Mouse (Mus musculus) midbrain, embryonic 10.5 days (tissue): ENCODE data around the gene Cdc34. TPM values are rescaled to one million over a fixed set of nuclear protein-coding genes. Genes with fewer than 3 reads are reported as not detected.

Experiments used
- DNase-seq: peaks from one replicate; pipeline ENCODE4 v3.0.0-alpha.2; 2017; ENCODE audit warnings: low spot score
- H3K27ac ChIP-seq: fragments of 300-500 bp; sonication (generic); replicated peaks from 2 replicates; pipeline ENCODE4 v1.5.1; 2016; ENCODE audit warnings: mild to moderate bottlenecking
- H3K27me3 ChIP-seq: fragments of 300-500 bp; sonication (generic); 2 replicates; pipeline ENCODE4 v1.6.1; 2016; ENCODE audit warnings: low read depth, mild to moderate bottlenecking; ENCODE audit not compliant: poor library complexity, severe bottlenecking
- H3K36me3 ChIP-seq: fragments of 300-500 bp; sonication (generic); 2 replicates; pipeline ENCODE4 v1.6.1; 2016; ENCODE audit warnings: mild to moderate bottlenecking, moderate library complexity
- H3K4me1 ChIP-seq: fragments of 300-500 bp; sonication (generic); 2 replicates; pipeline ENCODE4 v1.6.1; 2016
- H3K4me3 ChIP-seq: fragments of 300-500 bp; sonication (generic); 2 replicates; pipeline ENCODE4 v1.5.1; 2016; ENCODE audit warnings: mild to moderate bottlenecking, moderate library complexity
- H3K9me3 ChIP-seq: fragments of 300-500 bp; sonication (generic); replicated peaks from 2 replicates; pipeline ENCODE4 v1.6.1; 2016; ENCODE audit warnings: mild to moderate bottlenecking
- WGBS: fragments of 180-500 bp; shearing (Covaris S2); methylation state at CpG from one replicate; pipeline ENCODE4 v1.1.7; 2016; 5-methylcytosine and 5-hydroxymethylcytosine counted together
- polyA plus RNA-seq: library from polyadenylated mRNA; unstranded; fragments of >200 nt; fragmentation: Nextera tagmentation; extraction: Ambion mirVana; gene quantifications from 2 replicates; pipeline ENCODE4 v1.2.1, GENCODE M21; 2016

Cdc34 gene
- polyA plus RNA-seq = 223 and 270 TPM in 2 replicates

DNA sequence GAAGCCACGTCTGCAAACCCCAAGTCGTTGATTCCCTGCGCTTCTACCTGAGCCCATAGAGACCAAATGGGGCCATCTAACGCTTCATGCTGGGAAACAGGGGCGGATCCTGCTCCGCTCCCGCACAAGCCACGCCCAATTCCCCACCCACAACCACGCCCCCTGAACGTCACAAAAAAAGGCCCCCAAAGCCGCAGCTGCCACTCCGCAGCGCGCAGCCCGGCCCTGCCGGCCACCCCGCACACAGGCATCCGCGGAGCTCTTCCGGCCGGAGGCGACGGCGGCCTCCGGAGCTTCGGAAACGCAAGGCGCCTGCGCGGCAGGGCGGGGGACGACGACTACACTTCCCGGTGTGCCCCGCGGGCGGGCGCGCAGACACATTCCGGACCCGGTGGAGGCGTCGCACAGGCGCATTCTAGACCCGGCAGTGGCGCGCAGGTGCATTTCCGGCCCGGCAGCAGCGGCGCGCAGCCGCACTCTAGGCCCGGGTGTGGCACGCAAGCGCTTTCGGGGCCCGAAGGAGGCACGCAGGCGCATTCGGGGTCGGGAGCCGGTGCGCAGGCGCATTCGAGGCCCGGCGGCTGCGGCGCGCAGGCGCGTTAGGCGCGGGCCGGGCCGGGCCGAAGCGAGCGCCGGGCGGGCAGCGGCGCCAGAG is at the start of gene Cdc34:
Gene Cdc34, plus strand, starts transcription at position 605 of the 655 bp plus-strand sequence.
- peak; percentile 100 for DNase-seq
- H3K27me3 ChIP-seq = no peaks in the 10 kb centered on the region
- H3K4me3 ChIP-seq = peak within 1 kb of the TSS; percentile 79
- WGBS = under 1% methylated on average over 84 of the region's 84 CpGs
- H3K27ac ChIP-seq = peak within 1 kb of the TSS; percentile 87
- H3K36me3 ChIP-seq = peaks cover 31% of the 10 kb centered on the region
- H3K4me1 ChIP-seq = peaks cover 31% of the 10 kb centered on the region
- H3K9me3 ChIP-seq = no peaks in the 10 kb centered on the region

DNA sequence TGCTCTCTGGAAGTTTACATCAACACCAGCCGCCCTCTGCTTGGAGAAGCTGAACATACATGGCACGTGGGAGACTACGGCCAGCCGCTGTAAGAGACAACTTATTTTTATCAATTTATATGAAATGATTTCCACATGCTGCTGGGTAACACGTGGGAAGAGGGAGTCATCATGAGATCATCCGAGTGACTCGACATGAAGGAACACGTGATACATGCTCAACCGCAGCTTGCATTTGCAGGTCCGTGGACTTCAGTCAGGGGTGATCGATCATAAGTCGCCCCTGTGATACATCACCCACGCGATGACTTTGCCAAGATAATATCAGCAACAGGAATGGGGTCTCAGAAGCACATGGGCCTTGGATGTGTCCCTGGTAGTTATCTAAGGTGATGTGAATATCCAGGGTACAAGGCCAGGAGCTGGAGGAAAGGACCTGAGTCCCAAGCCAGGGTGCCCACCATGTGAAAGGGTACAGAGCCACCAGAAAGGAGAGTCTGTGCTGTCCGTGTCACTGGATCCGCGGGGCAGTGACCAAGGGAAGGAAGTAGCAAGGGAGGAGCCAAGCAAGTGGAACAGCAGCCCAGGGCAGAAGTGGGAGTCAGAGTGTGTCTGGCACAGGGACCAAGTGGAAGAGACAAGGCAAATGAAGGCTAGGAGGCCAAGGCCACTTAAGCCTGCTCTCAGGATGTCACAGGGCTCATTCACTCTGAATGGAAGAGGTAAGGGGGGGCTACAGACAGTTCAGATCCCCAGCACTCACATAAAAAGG is 48.8 kb upstream of the Cdc34 start:
- WGBS = 88% methylated on average over 17 of the region's 17 CpGs
- peaks cover 19% of the 10 kb centered on the region for H3K27me3 ChIP-seq
- peaks cover 36% of the 10 kb centered on the region for H3K4me1 ChIP-seq
- H3K9me3 ChIP-seq = no peaks in the 10 kb centered on the region
- no peak overlapping the region for H3K27ac ChIP-seq
- peaks cover 4% of the 10 kb centered on the region; the same call in 1 of the 2 replicates for H3K36me3 ChIP-seq
- no peak overlapping the region for H3K4me3 ChIP-seq
- DNase-seq = no peak

DNA sequence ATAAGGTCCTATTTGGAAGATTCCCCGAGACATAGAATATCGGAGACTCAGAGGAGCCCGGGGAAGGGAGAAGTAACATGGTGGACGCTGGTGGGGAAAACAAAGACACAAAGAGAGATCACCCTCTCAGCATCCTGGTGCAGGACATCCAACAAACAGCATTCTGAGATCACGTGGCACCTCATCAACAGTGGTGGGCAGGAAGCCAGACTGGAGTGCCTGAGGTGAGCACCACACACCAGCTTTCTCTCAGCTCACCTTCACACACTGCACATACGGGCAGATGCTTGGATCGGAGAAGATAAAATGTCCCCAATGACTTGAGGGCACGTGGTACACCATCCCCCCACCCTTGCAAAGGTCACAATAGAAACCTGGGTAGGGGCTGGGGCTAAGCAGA is 45.7 kb upstream of the Cdc34 start:
- WGBS = 85% methylated on average over 8 of the region's 8 CpGs
- peak overlapping the region; percentile 91 for H3K4me3 ChIP-seq

DNA sequence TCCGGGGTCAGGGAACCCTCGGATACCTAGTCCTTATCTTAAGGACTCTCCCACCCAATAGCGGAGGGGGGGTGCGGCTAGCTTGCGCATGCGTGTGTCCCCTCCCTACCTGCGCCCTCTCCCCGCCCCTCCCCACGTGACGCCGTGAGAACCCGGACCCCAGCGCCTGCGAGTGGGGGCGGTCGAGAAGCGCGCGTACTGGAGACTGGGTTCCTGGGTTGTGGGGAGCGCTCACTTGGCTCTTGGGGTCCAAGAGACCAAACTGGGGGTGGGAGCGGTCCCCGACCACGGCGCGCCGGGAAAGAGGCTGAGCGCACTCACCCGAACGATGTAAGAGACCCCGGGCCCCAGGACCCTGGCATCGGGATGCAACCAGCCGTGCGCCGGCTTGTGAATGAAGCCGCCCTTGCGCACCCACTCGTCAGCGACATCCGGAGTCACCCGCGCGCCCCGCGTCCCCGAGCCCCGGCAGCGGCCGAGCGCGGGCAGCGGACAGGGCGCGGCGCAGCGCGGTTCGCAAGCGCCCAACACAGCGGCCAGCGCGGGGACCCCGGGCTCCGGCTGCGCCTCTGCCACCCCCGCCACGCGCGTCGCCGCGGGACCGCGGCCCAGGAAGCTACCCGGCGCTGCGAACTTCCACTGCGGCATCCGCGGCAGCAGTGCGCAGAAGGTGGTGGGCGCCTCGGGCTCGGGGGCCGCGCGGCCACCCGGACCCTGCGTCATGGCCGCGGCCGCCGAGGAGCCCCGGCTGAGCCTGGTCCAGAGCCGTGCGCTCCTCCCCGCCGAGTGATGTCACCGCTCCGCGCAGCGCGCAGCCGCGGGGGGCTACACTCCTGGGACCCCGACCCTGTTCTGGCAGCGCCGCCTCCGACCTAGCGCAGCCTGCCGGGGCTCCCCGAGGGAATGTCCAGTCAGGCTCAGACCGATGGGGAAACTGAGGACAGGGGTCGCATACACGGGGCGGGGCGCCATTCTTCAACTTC is 44.6 kb upstream of the Cdc34 start, which contains the start of gene Shc2:
Gene Shc2, minus strand, starts transcription at position 791 of the 983 bp plus-strand sequence.
- Histone ChIP-seq H3K4me3 (peak within 1 kb of the TSS; percentile 91), H3K27ac (peak within 1 kb of the TSS; percentile 92), H3K36me3 (no peaks in the 10 kb centered on the region), H3K9me3 (no peaks in the 10 kb centered on the region), H3K4me1 (peaks cover 58% of the 10 kb centered on the region), H3K27me3 (peaks cover 46% of the 10 kb centered on the region)
- peak; percentile 77 for DNase-seq
- WGBS = under 1% methylated on average over 116 of the region's 116 CpGs

More for the DNA sequence above, 45.7 kb upstream of the Cdc34 start:
- Histone ChIP-seq H3K9me3 (no peaks in the 10 kb centered on the region), H3K27me3 (peaks cover 46% of the 10 kb centered on the region), H3K36me3 (no peaks in the 10 kb centered on the region), H3K27ac (peak overlapping the region; percentile 92; the same call in 1 of the 2 replicates), H3K4me1 (peaks cover 58% of the 10 kb centered on the region)
- DNase-seq = no peak

DNA sequence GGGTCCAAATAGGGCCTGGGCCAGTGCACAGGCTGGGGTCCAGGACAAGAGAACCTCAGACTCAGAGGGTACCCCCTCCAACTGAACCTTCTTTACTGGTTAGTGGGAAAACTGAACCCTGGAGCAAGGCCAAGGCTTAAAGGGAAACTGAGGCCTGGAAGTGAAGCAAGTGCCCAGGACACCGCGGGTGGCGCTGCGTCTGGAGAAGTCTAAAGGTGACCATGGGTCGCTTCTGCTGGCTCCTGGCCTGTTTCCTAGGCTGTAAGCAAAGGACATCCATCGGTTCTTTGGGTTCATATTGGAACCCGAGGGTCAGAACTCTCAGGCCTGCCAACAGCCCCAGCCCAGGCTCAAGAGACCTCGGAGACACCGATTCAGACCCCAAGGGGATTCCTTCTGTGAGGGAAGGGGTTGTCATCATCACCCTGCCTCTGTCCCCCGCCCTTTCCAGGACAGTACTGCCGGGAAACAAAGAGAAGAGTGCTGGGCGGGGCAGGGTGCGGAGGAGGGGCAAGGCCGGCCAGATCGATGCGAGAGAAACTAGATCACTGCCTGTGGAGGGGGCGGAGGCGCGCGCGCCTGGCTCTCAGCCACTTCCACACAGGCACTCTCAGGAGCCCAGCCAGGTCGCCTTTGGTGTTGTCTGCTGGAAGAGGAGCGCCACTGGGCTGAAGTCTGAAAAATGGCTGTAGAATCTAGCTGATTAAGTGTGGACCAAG is 43.4 kb upstream of the Cdc34 start:
- WGBS = 4% methylated on average over 23 of the region's 23 CpGs
- peak overlapping the region; percentile 92 for H3K27ac ChIP-seq

DNA sequence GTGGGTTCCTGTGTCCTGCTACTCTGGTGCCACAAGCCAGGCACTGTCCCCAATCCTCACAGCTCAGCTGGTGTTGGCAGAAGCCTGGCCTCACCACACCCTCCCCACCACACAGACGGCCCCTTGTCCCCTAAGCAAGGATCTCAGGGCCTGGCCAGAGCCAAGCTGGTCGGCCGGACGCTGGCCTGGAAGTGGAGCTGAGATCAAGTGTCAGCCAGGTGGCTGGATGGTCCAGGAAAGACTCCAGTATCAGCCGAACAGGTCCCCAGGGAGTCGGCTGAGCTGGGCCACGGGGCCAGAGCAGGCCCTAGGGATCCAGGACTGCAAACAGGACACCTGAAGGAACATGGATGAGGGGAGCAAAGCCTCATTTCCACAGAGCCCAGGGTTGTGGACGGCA is 36.3 kb upstream of the Cdc34 start, which contains the start of gene Odf3l2:
Gene Odf3l2, minus strand, starts transcription at position 28 of the 400 bp plus-strand sequence.
- Histone ChIP-seq H3K4me1 (no peaks in the 10 kb centered on the region), H3K4me3 (no peak within 1 kb of the TSS), H3K36me3 (no peaks in the 10 kb centered on the region), H3K27me3 (peaks cover 1% of the 10 kb centered on the region), H3K27ac (no peak within 1 kb of the TSS; the same call in 1 of the 2 replicates), H3K9me3 (no peaks in the 10 kb centered on the region)
- WGBS = 77% methylated on average over 8 of the region's 8 CpGs
- no peak for DNase-seq

More for the DNA sequence above, 43.4 kb upstream of the Cdc34 start:
- Histone ChIP-seq H3K4me3 (peak overlapping the region; percentile 91), H3K27me3 (peaks cover 46% of the 10 kb centered on the region), H3K9me3 (no peaks in the 10 kb centered on the region), H3K36me3 (no peaks in the 10 kb centered on the region), H3K4me1 (peaks cover 55% of the 10 kb centered on the region)
- DNase-seq = peak; percentile 73

DNA sequence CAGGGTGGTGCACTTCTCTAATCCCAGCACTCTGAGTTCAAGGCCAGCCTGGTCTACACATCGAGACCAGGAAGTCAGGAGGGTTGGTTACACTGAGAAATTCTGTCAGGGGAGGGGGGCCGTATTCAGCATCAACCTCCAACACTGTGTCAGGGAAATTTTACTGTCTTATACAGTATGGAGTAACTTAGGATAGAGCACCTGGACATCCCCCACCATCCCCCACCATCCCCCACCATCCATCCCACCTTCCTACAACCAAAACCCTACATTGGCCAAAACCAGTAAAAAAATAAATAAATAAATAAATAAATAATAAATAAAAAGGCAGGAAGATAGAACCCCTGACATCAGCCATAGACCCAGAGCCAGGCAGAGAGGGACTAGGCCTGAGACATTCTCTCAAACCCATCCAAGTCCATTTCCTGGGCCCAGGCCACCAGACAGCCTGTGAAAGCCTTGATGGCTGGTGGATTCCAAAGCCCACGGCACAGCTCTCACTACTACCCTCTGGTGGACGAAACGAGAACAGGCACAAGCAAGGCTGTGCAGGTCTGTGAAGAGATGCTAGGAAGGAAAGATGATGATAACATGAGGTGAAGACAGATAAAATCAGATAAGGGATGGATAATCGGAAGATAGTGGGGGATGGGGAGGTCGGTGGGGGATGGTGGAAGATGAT is 32.8 kb upstream of the Cdc34 start:
- 33% methylated on average over 7 of the region's 7 CpGs for WGBS
- H3K9me3 ChIP-seq = no peaks in the 10 kb centered on the region
- no peak overlapping the region for H3K4me3 ChIP-seq
- no peak overlapping the region for H3K27ac ChIP-seq
- H3K36me3 ChIP-seq = no peaks in the 10 kb centered on the region
- 0 out of 2 replicates have a peak, but pooled peaks cover 6% of the 10 kb centered on the region for H3K27me3 ChIP-seq
- peaks cover 5% of the 10 kb centered on the region for H3K4me1 ChIP-seq
- DNase-seq = peak; percentile 72

DNA sequence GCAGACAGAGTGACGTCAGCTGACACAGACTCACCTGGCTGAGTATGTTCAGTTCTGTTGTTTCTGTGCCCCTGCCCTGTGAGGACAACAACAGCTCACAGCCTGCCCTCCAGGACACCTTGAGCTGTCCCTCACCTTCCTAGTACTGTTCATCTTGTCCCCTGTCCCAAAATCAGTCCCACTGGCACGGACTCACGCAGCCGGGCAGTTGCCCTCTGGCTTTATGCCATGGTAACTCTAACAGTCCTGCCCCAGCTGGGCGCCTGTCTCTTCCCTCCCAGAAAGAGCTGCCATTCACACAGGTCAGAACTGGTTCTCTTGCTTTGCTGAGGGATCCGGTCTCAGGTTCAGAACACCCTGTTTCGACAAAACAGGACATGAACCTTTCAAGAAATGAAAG is 29.2 kb upstream of the Cdc34 start:
- no peak overlapping the region for H3K4me3 ChIP-seq
- 0 out of 2 replicates have a peak, but pooled peaks cover 6% of the 10 kb centered on the region for H3K27me3 ChIP-seq
- no peak overlapping the region for H3K27ac ChIP-seq
- H3K4me1 ChIP-seq = peaks cover 19% of the 10 kb centered on the region
- 88% methylated on average over 7 of the region's 7 CpGs for WGBS
- DNase-seq = no peak
- no peaks in the 10 kb centered on the region for H3K9me3 ChIP-seq
- H3K36me3 ChIP-seq = no peaks in the 10 kb centered on the region

DNA sequence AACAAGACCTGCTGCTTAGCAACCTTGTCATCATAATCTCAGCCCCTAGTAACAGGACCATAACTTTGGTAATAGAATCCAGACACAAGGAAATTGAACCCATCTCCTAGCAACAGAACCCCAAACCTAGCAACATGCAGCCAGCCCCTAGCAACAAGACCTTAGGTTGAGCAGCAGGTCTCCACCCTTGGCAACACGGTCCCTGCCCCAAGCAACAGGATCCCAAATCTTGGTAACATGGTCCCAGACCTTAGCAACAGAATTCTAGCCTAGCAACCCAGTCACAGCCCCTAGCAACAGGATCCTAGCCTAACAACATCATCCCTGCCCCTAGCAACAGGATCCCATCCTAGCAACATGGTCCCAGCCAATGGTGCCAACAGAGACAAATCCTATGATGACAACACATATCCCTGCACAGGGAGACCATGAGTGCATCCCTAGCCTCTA is 27.0 kb upstream of the Cdc34 start:
- DNase-seq = peak; percentile 78
- 11% methylated on average over 1 of the region's 1 CpGs for WGBS

DNA sequence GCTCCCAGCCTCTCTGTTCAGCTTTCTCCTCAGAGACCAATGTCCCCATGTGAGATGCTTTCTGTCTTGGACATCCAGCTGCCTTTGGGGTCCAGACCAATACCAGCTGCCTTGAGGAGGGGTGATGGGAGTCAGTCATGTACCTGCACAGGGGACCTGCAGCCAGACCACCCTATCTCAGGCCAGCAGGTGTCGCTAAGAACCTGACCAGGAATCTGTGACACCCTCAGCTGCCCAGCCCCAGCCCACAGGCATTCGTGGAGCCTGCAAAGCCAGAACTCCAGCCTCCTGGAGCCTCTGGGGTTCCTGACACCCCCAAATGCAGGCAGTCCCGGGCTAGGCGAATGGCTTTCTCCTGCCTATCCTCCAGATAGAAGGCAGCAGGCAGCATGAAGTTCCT is 23.2 kb upstream of the Cdc34 start:
- no peaks in the 10 kb centered on the region for H3K9me3 ChIP-seq
- WGBS = 21% methylated on average over 4 of the region's 4 CpGs
- no peak for DNase-seq

More for the DNA sequence above, 27.0 kb upstream of the Cdc34 start:
- no peaks in the 10 kb centered on the region for H3K9me3 ChIP-seq
- peaks cover 19% of the 10 kb centered on the region for H3K4me1 ChIP-seq
- H3K27me3 ChIP-seq = 0 out of 2 replicates have a peak, but pooled peaks cover 6% of the 10 kb centered on the region
- H3K36me3 ChIP-seq = no peaks in the 10 kb centered on the region
- H3K4me3 ChIP-seq = no peak overlapping the region
- H3K27ac ChIP-seq = no peak overlapping the region

DNA sequence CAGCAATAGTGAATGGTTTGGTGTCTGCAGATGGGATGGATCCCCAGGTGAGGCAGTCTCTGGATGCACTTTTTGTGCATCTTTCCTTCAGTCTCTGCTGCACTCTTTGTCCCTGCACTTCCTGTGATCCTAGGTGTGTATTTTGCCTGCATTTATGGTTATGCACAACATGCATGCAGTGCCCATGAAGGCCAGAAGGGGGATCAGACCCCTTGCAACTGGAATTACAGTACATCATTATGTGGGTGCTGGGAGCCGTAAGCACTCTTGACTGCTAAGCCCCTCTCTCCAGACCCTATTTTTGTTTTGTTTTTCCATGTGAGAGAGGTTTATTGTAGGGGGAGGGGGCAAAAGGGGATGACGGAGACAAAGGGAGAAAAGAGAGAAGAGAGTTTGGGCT is 21.7 kb upstream of the Cdc34 start:
- H3K27ac ChIP-seq = no peak overlapping the region
- 81% methylated on average over 2 of the region's 2 CpGs for WGBS
- DNase-seq = no peak
- H3K36me3 ChIP-seq = no peaks in the 10 kb centered on the region
- 0 out of 2 replicates have a peak, but pooled peaks cover 1% of the 10 kb centered on the region for H3K27me3 ChIP-seq
- H3K4me3 ChIP-seq = no peak overlapping the region
- peaks cover 23% of the 10 kb centered on the region for H3K4me1 ChIP-seq
- H3K9me3 ChIP-seq = no peaks in the 10 kb centered on the region

More for the DNA sequence above, 23.2 kb upstream of the Cdc34 start:
- no peak overlapping the region for H3K27ac ChIP-seq
- H3K27me3 ChIP-seq = no peaks in the 10 kb centered on the region
- no peaks in the 10 kb centered on the region for H3K36me3 ChIP-seq
- no peak overlapping the region for H3K4me3 ChIP-seq
- H3K4me1 ChIP-seq = peaks cover 30% of the 10 kb centered on the region
